In the genomic region with DNA sequence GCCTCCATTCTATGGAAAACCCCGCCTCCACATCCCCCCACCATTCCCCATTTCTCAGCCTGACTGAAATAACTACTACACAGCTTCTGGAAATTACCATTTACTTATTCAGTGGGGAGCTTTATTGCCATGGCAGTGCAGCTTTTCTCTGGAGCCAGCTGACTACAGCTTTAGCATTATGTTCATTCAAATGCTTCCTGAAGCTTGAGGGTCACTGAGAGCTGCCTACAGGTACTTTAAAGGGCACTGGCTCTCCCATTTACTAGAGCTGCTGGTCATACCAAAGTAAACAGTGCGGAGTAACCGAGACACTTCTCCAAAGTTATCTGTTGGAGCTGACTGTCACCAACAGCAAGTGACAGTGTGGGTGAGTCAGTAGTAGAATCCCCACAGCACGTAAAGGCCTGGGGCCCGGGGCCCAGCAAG, we compare ENCODE assay signal across 10 mouse cellular contexts.
DNase-seq lines count a peak whose midpoint lies in the region; ATAC-seq and TF ChIP-seq lines count a peak whose summit lies in the region.
"Had no signal": no experiment of that assay in that cellular context is flagged by ENCODE, and none has a peak within 500 bp of the region (broad histone marks: within the 10 kb centered on the region; RNA-seq: fewer than 3 reads in every experiment).

No protein-coding gene starts in this region.

- H3K27me3 ChIP-seq in kidney, adult 2 months (replicated peaks; ENCODE audit: control insufficient read depth, insufficient read depth, low read length): no peaks in the 10 kb centered on the region
- H3K27me3 ChIP-seq in hindbrain, embryonic 11.5 days (ENCODE audit: control insufficient read depth, insufficient read depth, low read length): no peaks in the 10 kb centered on the region
- H3K27me3 ChIP-seq in midbrain, embryonic 15.5 days (replicated peaks): no peaks in the 10 kb centered on the region

- no peak for ATAC-seq in hindbrain, embryonic 11.5 days (ENCODE audit: low FRiP score)
- 0 out of 2 replicates have a peak, but pooled peaks have one; percentile 27 for ATAC-seq in midbrain, embryonic 15.5 days (replicated peaks)
- ATAC-seq in megakaryocyte, adult 5-6 weeks (ENCODE audit: poor library complexity, severe bottlenecking): no peak

- no peak overlapping the region for H3K4me2 ChIP-seq in hindbrain, embryonic 11.5 days (replicated peaks; ENCODE audit: low read depth, low read length)
- H3K4me2 ChIP-seq in midbrain, embryonic 15.5 days: no peak overlapping the region; the same call in 1 of the 2 replicates

- WGBS in kidney, adult 2 months: 53% methylated on average over 5 of the region's 5 CpGs
- WGBS in hindbrain, embryonic 11.5 days: 62% methylated on average over 5 of the region's 5 CpGs
- WGBS in midbrain, embryonic 15.5 days: 27% methylated on average over 5 of the region's 5 CpGs

- peak overlapping the region; percentile 1; the same call in 1 of the 2 replicates for H3K27ac ChIP-seq in kidney, adult 2 months (ENCODE audit: insufficient read depth, low read depth, low read length)
- peak overlapping the region; percentile 78 for H3K27ac ChIP-seq in embryonic fibroblast, embryonic 13.5 days (ENCODE audit: insufficient read depth, low read length)
- peak overlapping the region; percentile 19; the same call in 1 of the 2 replicates for H3K27ac ChIP-seq in hindbrain, embryonic 11.5 days (ENCODE audit: low read depth, low read length)
- H3K27ac ChIP-seq in midbrain, embryonic 15.5 days: peak overlapping the region; percentile 58

- H3K36me3 ChIP-seq in kidney, adult 2 months (ENCODE audit: control insufficient read depth, insufficient read depth, low read length): no peaks in the 10 kb centered on the region
- no peaks in the 10 kb centered on the region for H3K36me3 ChIP-seq in hindbrain, embryonic 11.5 days (ENCODE audit: control insufficient read depth, insufficient read depth, low read length)
- no peaks in the 10 kb centered on the region for H3K36me3 ChIP-seq in midbrain, embryonic 15.5 days (replicated peaks)
- H3K36me3 ChIP-seq: G1E had no signal

- H3K4me3 ChIP-seq in kidney, adult 2 months (ENCODE audit: insufficient read depth, low read depth, low read length): no peak overlapping the region
- no peak overlapping the region for H3K4me3 ChIP-seq in embryonic fibroblast, embryonic 13.5 days (ENCODE audit: insufficient read depth, low read length)
- no peak overlapping the region for H3K4me3 ChIP-seq in hindbrain, embryonic 11.5 days (ENCODE audit: low read depth, low read length)
- no peak overlapping the region for H3K4me3 ChIP-seq in midbrain, embryonic 15.5 days

- TF ChIP-seq POLR2A in kidney, adult 2 months (IDR thresholded peaks at IDR 0.05; ENCODE audit: low read depth, low read length): no peak
- TF ChIP-seq POLR2A in embryonic fibroblast, embryonic 13.5 days (IDR thresholded peaks at IDR 0.05; ENCODE audit: low read depth, low read length): no peak

- peak; percentile 35 for DNase-seq in kidney, adult 2 months
- no peak for DNase-seq in kidney, adult 9 months
- DNase-seq in hindbrain, embryonic 11.5 days (ENCODE audit: low spot score): no peak
- no peak for DNase-seq in right cerebral cortex, postnatal 36 days (ENCODE audit: low spot score in 2 of 2)
- no peak for DNase-seq in spleen, adult 18-20 months
- DNase-seq: thymus, postnatal 25 days had no signal

- H3K9me3 ChIP-seq in hindbrain, embryonic 11.5 days (ENCODE audit: control insufficient read depth, low read length): no peaks in the 10 kb centered on the region
- no peaks in the 10 kb centered on the region for H3K9me3 ChIP-seq in midbrain, embryonic 15.5 days
- H3K9me3 ChIP-seq: G1E had no signal

- no peak for TF ChIP-seq CTCF in kidney, adult 2 months (conservative IDR thresholded peaks at IDR 0.05; ENCODE audit: insufficient read depth, insufficient read length, low read depth, low read length)
- no peak for TF ChIP-seq CTCF in embryonic fibroblast, embryonic 13.5 days (IDR thresholded peaks at IDR 0.05; ENCODE audit: borderline replicate concordance, insufficient read depth, low read length)

- H3K9ac ChIP-seq in hindbrain, embryonic 11.5 days (ENCODE audit: low read depth, low read length): no peak overlapping the region
- H3K9ac ChIP-seq in midbrain, embryonic 15.5 days: no peak overlapping the region

- peaks cover 29% of the 10 kb centered on the region for H3K4me1 ChIP-seq in kidney, adult 2 months (ENCODE audit: control insufficient read depth, insufficient read depth, low read length)
- peaks cover 19% of the 10 kb centered on the region for H3K4me1 ChIP-seq in embryonic fibroblast, embryonic 13.5 days (ENCODE audit: control insufficient read depth, insufficient read depth, low read length)
- peaks cover 8% of the 10 kb centered on the region for H3K4me1 ChIP-seq in hindbrain, embryonic 11.5 days (replicated peaks; ENCODE audit: control insufficient read depth, insufficient read depth, low read length)
- peaks cover 47% of the 10 kb centered on the region for H3K4me1 ChIP-seq in midbrain, embryonic 15.5 days

Comparison
In these comparisons a context has a peak if more than half of its experiments do, and no peak if none do; other contexts are left out.
1. H3K27ac ChIP-seq: peak in every context shown above with its lines; median percentile 78 in embryonic fibroblast, embryonic 13.5 days; 58 in midbrain, embryonic 15.5 days; 19 in hindbrain, embryonic 11.5 days; 1 in kidney, adult 2 months.